Mouse (Mus musculus): Measurements from ENCODE around the gene Defb10. TPM values are rescaled to one million over a fixed set of nuclear protein-coding genes. Genes with fewer than 3 reads are reported as not detected.
"Not testable (repeated sequence)": the region's sequence is repeated elsewhere in the genome, so short reads cannot be mapped to it uniquely, and the experiment has no call there.

Defb10 gene
- polyA plus RNA-seq (2015; fragmentation: Nextera tagmentation; extraction: Ambion mirVana) = not detected in 2 replicates

GRCm38 (mm10) chr8:21858586-21858985 is at the start of gene Defb10:
TSS of gene Defb10 (plus strand) at chr8:21858901.
- ATAC-seq; H3K4me2 ChIP-seq (replicated peaks); H3K27me3 ChIP-seq; H3K9ac ChIP-seq (replicated peaks); H3K9me3 ChIP-seq; H3K36me3 ChIP-seq; H3K4me3 ChIP-seq (replicated peaks); H3K27ac ChIP-seq; H3K4me1 ChIP-seq (replicated peaks): not testable (repeated sequence)
- 14% methylated on average over 1 of the region's 1 CpGs for WGBS

- H3K27me3 ChIP-seq; H3K4me3 ChIP-seq (replicated peaks); H3K4me2 ChIP-seq (replicated peaks); H3K36me3 ChIP-seq; H3K9me3 ChIP-seq; H3K9ac ChIP-seq (replicated peaks); H3K4me1 ChIP-seq (replicated peaks); H3K27ac ChIP-seq; ATAC-seq: not testable (repeated sequence)
Measured at GRCm38 (mm10) chr8:21885321-21885720, 26.6 kb downstream of the Defb10 start, which contains the start of gene Defb9. TSS of gene Defb9 (minus strand) at chr8:21885421.

- not testable (repeated sequence) for H3K27ac ChIP-seq; H3K4me3 ChIP-seq (replicated peaks); H3K9ac ChIP-seq (replicated peaks); H3K9me3 ChIP-seq; H3K4me2 ChIP-seq (replicated peaks); H3K4me1 ChIP-seq (replicated peaks); H3K36me3 ChIP-seq; H3K27me3 ChIP-seq
- 0 out of 2 replicates have a peak, but pooled peaks have one; percentile 14 for ATAC-seq
Measured at GRCm38 (mm10) chr8:21906290-21906689, 47.6 kb downstream of the Defb10 start, which contains the start of gene Defb11. TSS of gene Defb11 (minus strand) at chr8:21906412.

Other genes with a start within 250 kb of the Defb10 start
- not detected in 2 replicates for gene Defa26, start 240.7 kb upstream of the Defb10 start, polyA plus RNA-seq (2015; fragmentation: Nextera tagmentation; extraction: Ambion mirVana)
- not detected in 2 replicates for gene Defa17, start 203.1 kb upstream of the Defb10 start, polyA plus RNA-seq (2015; fragmentation: Nextera tagmentation; extraction: Ambion mirVana)
- gene Defa34, start 193.1 kb upstream of the Defb10 start, polyA plus RNA-seq (2015; fragmentation: Nextera tagmentation; extraction: Ambion mirVana) = not detected in 2 replicates
- not detected in 2 replicates for gene AY761184, start 155.3 kb upstream of the Defb10 start, polyA plus RNA-seq (2015; fragmentation: Nextera tagmentation; extraction: Ambion mirVana)
- not detected in 2 replicates for gene Defa24, start 124.4 kb upstream of the Defb10 start, polyA plus RNA-seq (2015; fragmentation: Nextera tagmentation; extraction: Ambion mirVana)
- not detected in 2 replicates for gene Defb50, start 35.4 kb upstream of the Defb10 start, polyA plus RNA-seq (2015; fragmentation: Nextera tagmentation; extraction: Ambion mirVana)
- gene Defb2, start 19.0 kb upstream of the Defb10 start, polyA plus RNA-seq (2015; fragmentation: Nextera tagmentation; extraction: Ambion mirVana) = 0.70 TPM in 1 of 2 replicates, not detected in the other
- gene Defb9, start 26.5 kb downstream of the Defb10 start, polyA plus RNA-seq (2015; fragmentation: Nextera tagmentation; extraction: Ambion mirVana) = not detected in 2 replicates
- 2.0 and 4.2 TPM in 2 replicates for gene Defb11, start 47.5 kb downstream of the Defb10 start, polyA plus RNA-seq (2015; fragmentation: Nextera tagmentation; extraction: Ambion mirVana)
- not detected in 2 replicates for gene Defb15, start 73.8 kb downstream of the Defb10 start, polyA plus RNA-seq (2015; fragmentation: Nextera tagmentation; extraction: Ambion mirVana)
- not detected in 2 replicates for gene Defb35, start 79.5 kb downstream of the Defb10 start, polyA plus RNA-seq (2015; fragmentation: Nextera tagmentation; extraction: Ambion mirVana)
- gene Defb13, start 87.9 kb downstream of the Defb10 start, polyA plus RNA-seq (2015; fragmentation: Nextera tagmentation; extraction: Ambion mirVana) = not detected in 2 replicates
- not detected in 2 replicates for gene Fam90a1a, start 99.8 kb downstream of the Defb10 start, polyA plus RNA-seq (2015; fragmentation: Nextera tagmentation; extraction: Ambion mirVana)
- gene Ccdc70, start 110.9 kb downstream of the Defb10 start, polyA plus RNA-seq (2015; fragmentation: Nextera tagmentation; extraction: Ambion mirVana) = not detected in 2 replicates
- gene Atp7b, start 201.4 kb downstream of the Defb10 start, polyA plus RNA-seq (2015; fragmentation: Nextera tagmentation; extraction: Ambion mirVana) = 1.4 and 1.5 TPM in 2 replicates
- gene Alg11, start 201.8 kb downstream of the Defb10 start, polyA plus RNA-seq (2015; fragmentation: Nextera tagmentation; extraction: Ambion mirVana) = 37.1 and 38.4 TPM in 2 replicates

All from midbrain, embryonic 13.5 days (tissue).